Mouse (Mus musculus): ENCODE results near the gene Akr7a5. TPM values are rescaled to one million over a fixed set of nuclear protein-coding genes. Genes with fewer than 3 reads are reported as not detected.

Gene Akr7a5
- polyA plus RNA-seq (2017; shearing (Covaris generic)): 10 to 100 TPM; 19.2 to 21.8 TPM

GRCm38 (mm10) chr4:139310171-139310898 lies at the start of gene Akr7a5, which contains the start of gene Pqlc2:
TSS of gene Akr7a5 (plus strand) at chr4:139310744.
TSS of gene Pqlc2 (minus strand) at chr4:139310708.

GRCm38 (mm10) chr4:139351931-139352711 lies 41.6 kb downstream of the Akr7a5 start, which contains the start of the genes Mrto4, Emc1 and Ubr4:
TSS of gene Mrto4 (minus strand) at chr4:139352576.
TSS of gene Emc1 (plus strand) at chr4:139352587.
TSS of gene Ubr4 (plus strand) at chr4:139352609.

Other genes with a start within 250 kb of the Akr7a5 start
- gene Htr6, start 235.2 kb upstream of the Akr7a5 start, polyA plus RNA-seq (2017; shearing (Covaris generic)): under 1 TPM in 1 of 2 experiments, not detected in 1; 0.12 TPM
- under 1 TPM; 0.26 to 0.52 TPM for gene Nbl1, start 217.8 kb upstream of the Akr7a5 start, polyA plus RNA-seq (2017; shearing (Covaris generic))
- 100 to 1,000 TPM; 452 to 469 TPM for gene Minos1, start 179.6 kb upstream of the Akr7a5 start, polyA plus RNA-seq (2017; shearing (Covaris generic))
- 100 to 1,000 TPM; 688 to 813 TPM for gene Capzb, start 117.8 kb upstream of the Akr7a5 start, polyA plus RNA-seq (2017; shearing (Covaris generic))
- gene Pqlc2, start within 50 bp of the Akr7a5 start, polyA plus RNA-seq (2017; shearing (Covaris generic)): 10 to 100 TPM; 11.2 to 11.9 TPM
- gene Mrto4, start 41.8 kb downstream of the Akr7a5 start, polyA plus RNA-seq (2017; shearing (Covaris generic)): 10 to 100 TPM; 69.0 to 94.3 TPM
- gene Emc1, start 41.8 kb downstream of the Akr7a5 start, polyA plus RNA-seq (2017; shearing (Covaris generic)): 10 to 100 TPM; 25.6 to 33.7 TPM
- gene Ubr4, start 41.9 kb downstream of the Akr7a5 start, polyA plus RNA-seq (2017; shearing (Covaris generic)): 10 to 100 TPM; 45.7 to 63.4 TPM
- 1 to 10 TPM; 4.4 TPM for gene Iffo2, start 219.8 kb downstream of the Akr7a5 start, polyA plus RNA-seq (2017; shearing (Covaris generic))

Data from activated CD4-positive, CD25-positive, alpha-beta regulatory T cell (primary cell).